Mouse (Mus musculus) embryonic facial prominence, embryonic 13.5 days (tissue): ENCODE measurements around the gene Pfkm. TPM values are rescaled to one million over a fixed set of nuclear protein-coding genes. Genes with fewer than 3 reads are reported as not detected.

Experiments used
- ATAC-seq: fragments of 200-750 bp; cut with Nextera tagmentation; 2 replicates; pipeline ENCODE4 v1.8.0; 2017; ENCODE audit warnings: low read depth; ENCODE audit not compliant: insufficient number of reproducible peaks, insufficient read depth, low FRiP score, low TSS enrichment
- H3K27ac ChIP-seq: fragments of 300-500 bp; sonication (generic); 2 replicates; pipeline ENCODE4 v1.5.1; 2015; ENCODE audit warnings: moderate library complexity, mild to moderate bottlenecking, inconsistent platforms
- H3K27me3 ChIP-seq: fragments of 300-500 bp; sonication (generic); 2 replicates; pipeline ENCODE4 v1.6.1; 2015; ENCODE audit warnings: mild to moderate bottlenecking, inconsistent platforms
- H3K36me3 ChIP-seq: fragments of 300-500 bp; sonication (generic); 2 replicates; pipeline ENCODE4 v1.6.1; 2015; ENCODE audit warnings: mild to moderate bottlenecking, inconsistent platforms
- H3K4me1 ChIP-seq: fragments of 300-500 bp; sonication (generic); 2 replicates; pipeline ENCODE4 v1.6.1; 2015; ENCODE audit warnings: inconsistent platforms
- H3K4me2 ChIP-seq: fragments of 300-500 bp; sonication (generic); 2 replicates; pipeline ENCODE4 v1.6.1; 2015; ENCODE audit warnings: moderate library complexity, mild to moderate bottlenecking, inconsistent platforms
- H3K4me3 ChIP-seq: fragments of 300-500 bp; sonication (generic); 2 replicates; pipeline ENCODE4 v1.5.1; 2015; ENCODE audit warnings: mild to moderate bottlenecking, inconsistent platforms
- H3K9ac ChIP-seq: fragments of 300-500 bp; sonication (generic); 2 replicates; pipeline ENCODE4 v1.6.1; 2015; ENCODE audit warnings: mild to moderate bottlenecking, inconsistent platforms
- H3K9me3 ChIP-seq: fragments of 300-500 bp; sonication (generic); 2 replicates; pipeline ENCODE4 v1.6.1; 2016; ENCODE audit warnings: inconsistent platforms
- whole genome bisulfite sequencing: fragments of 180-500 bp; shearing (Covaris S2); methylation state at CpG from one replicate; pipeline ENCODE4 v1.1.7; 2015; ENCODE audit warnings: mixed read lengths; 5-methylcytosine and 5-hydroxymethylcytosine counted together
- polyA plus RNA-seq: library from polyadenylated mRNA; unstranded; fragments of >200 nt; fragmentation: Nextera tagmentation; extraction: Ambion mirVana; gene quantifications from 2 replicates; pipeline ENCODE4 v1.2.1, GENCODE M21; 2015

Gene Pfkm
- polyA plus RNA-seq, 1 experiment from 2014 or later, result 47.0 TPM

- no peaks in the 10 kb centered on the region for H3K9me3 ChIP-seq
- H3K4me3 ChIP-seq, result no peak overlapping the region
- peaks cover 16% of the 10 kb centered on the region for H3K27me3 ChIP-seq
- no peaks in the 10 kb centered on the region for H3K4me1 ChIP-seq
- ATAC-seq, result no peak
- H3K4me2 ChIP-seq, result no peak overlapping the region
- 70% methylated on average over 19 of the region's 19 CpGs for WGBS
- no peak overlapping the region for H3K9ac ChIP-seq
- H3K27ac ChIP-seq, result no peak overlapping the region
- H3K36me3 ChIP-seq, result no peaks in the 10 kb centered on the region
These were observed 68.8 kb downstream of the Pfkm start for GRCm38 (mm10) chr15:98161026-98161805.

DNA sequence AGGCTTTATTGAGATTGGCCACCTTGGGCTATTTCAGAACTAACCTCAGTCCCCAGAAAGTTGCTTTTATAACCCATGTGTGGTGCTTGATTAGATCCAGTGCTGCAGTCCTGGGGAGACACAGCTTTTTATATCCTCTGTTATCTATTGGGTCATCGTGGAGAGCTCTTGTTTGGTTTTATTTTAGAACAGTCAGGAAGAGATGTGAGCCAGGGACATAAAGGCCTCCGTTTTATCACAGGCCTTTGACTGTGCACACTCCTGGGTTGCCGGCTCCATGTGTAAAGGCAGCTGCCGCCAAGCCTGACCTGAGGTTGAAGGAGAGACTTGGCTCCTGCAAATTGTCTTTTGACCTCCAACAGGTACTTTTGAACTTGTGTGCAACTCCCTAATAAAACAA is 70.2 kb downstream of the Pfkm start:
- H3K9me3 ChIP-seq, result no peaks in the 10 kb centered on the region
- no peaks in the 10 kb centered on the region for H3K36me3 ChIP-seq
- no peak overlapping the region for H3K4me3 ChIP-seq
- H3K27me3 ChIP-seq, result peaks cover 29% of the 10 kb centered on the region
- no peak overlapping the region for H3K4me2 ChIP-seq
- H3K27ac ChIP-seq, result no peak overlapping the region
- 73% methylated on average over 4 of the region's 4 CpGs for WGBS
- ATAC-seq, result no peak
- H3K9ac ChIP-seq, result no peak overlapping the region
- H3K4me1 ChIP-seq, result peaks cover 7% of the 10 kb centered on the region

DNA sequence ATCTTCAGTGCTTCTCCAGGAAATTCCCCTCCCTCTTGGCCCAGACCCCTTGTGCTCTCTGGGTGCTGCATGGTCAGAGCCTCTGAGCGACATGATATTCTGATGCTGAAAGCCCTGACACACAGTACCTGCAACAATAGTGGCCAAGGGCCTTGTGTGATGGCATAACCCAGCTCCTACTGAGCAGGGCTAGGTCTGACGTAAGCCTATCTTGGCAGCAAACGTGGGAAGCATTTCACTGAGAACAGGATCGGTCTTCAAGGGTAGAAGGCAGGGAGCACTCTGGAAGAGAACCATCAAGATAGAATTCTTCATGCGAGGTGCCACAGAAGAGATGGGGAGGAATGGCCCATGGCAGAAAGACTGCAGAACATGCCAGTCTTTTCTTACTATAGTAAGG is 73.1 kb downstream of the Pfkm start, which contains the start of gene Asb8:
TSS of gene Asb8 (minus strand) at position 101 of the 400 bp plus-strand sequence.
- Histone ChIP-seq H3K36me3 (no peaks in the 10 kb centered on the region), H3K4me1 (peaks cover 19% of the 10 kb centered on the region), H3K9ac (no peak within 1 kb of the TSS), H3K9me3 (no peaks in the 10 kb centered on the region), H3K27me3 (peaks cover 59% of the 10 kb centered on the region), H3K27ac (no peak within 1 kb of the TSS), H3K4me2 (no peak within 1 kb of the TSS), H3K4me3 (no peak within 1 kb of the TSS)
- 75% methylated on average over 5 of the region's 5 CpGs for WGBS
- no peak for ATAC-seq

DNA sequence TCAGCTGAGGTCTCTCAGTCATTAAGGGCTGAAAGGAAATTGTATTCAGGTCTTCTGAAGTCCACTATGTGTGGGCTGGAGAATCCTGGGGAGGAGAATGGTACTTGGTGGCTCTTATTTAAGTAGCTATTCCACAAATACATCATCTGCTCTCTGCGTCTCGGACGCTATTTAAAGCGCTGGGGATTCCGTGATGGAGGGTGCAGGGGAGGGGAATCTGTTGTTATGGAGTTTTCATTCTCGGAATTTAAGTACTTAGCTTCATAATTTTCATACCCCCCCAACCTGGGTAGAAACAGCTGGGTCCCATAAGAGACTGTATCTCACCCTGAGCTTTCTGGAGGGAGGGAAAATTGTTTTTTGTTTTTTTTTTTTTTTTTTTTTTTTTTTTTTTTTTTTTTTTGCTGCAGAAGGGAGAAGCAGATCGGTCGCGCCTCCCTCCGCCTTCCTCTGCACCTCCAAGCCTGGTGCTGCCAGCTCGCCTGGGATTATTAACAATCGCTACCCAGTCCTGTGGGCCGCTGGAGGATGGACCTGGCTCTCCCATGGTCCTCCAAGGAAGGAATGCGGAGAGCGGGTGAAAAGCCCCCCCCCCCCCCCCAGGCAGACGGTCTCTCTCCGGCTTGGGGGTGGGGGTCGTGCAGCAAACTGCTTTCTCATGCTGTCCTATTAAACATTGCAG is 74.7 kb downstream of the Pfkm start, which contains the start of gene Ccdc184:
TSS of gene Ccdc184 (plus strand) at position 196 of the 682 bp plus-strand sequence.
- no peak within 1 kb of the TSS for H3K27ac ChIP-seq
- H3K4me2 ChIP-seq, result peak within 1 kb of the TSS; percentile 80
- H3K4me1 ChIP-seq, result peaks cover 19% of the 10 kb centered on the region
- no peaks in the 10 kb centered on the region for H3K36me3 ChIP-seq
- no peak for ATAC-seq
- 2% methylated on average over 15 of the region's 18 CpGs for WGBS
- peaks cover 75% of the 10 kb centered on the region for H3K27me3 ChIP-seq
- peak within 1 kb of the TSS; percentile 45 for H3K4me3 ChIP-seq
- no peaks in the 10 kb centered on the region for H3K9me3 ChIP-seq
- H3K9ac ChIP-seq, result peak within 1 kb of the TSS; percentile 41

DNA sequence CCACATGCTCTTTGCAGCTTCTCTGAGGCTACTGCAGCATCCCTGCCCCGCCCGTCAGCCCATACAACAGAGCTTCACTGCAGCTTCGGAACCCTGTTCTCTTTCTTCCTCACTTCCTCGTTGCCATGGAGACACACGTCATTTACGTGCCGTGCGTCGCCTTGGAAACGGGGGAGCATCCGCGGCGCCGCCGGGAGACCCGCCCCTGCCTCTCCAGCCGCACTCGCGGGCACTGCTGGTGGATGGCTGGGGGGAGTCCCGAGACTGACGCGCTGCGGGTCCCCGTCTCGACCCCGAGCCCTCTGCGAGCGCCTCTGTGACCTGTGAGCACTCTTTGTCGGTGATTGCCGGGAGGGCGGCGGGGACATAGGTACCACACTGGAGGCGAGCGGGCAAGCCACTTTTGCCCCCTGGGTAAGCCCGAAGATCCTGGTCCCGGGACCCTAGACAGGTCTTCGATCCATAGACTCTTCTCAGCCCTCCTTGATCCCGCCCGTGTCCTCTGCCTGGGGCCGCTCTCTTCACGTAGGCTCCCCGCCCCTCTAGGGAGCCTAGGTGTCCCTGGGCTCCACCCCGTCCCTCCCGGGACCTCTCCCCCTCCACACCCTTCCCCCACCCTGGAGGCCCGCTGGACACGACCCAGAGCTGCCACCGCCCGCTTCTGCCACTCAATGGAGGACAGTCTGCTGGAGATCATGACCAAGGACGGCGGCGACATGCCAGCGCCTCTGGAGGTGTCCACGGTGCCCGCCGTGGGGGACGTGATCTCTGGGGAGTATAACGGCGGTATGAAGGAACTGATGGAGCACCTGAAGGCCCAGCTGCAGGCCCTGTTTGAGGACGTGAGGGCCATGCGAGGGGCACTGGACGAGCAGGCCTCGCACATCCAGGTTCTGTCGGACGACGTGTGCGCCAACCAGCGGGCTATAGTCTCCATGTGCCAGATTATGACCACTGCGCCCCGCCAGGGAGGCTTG is 75.5 kb downstream of the Pfkm start:
- H3K9me3 ChIP-seq, result no peaks in the 10 kb centered on the region
- peaks cover 19% of the 10 kb centered on the region for H3K4me1 ChIP-seq
- peak; percentile 62; the same call in 1 of the 2 replicates for ATAC-seq
- WGBS, result under 1% methylated on average over 69 of the region's 69 CpGs
- H3K4me2 ChIP-seq, result peak overlapping the region; percentile 80
- H3K4me3 ChIP-seq, result peak overlapping the region; percentile 45
- peak overlapping the region; percentile 41 for H3K9ac ChIP-seq
- peaks cover 83% of the 10 kb centered on the region for H3K27me3 ChIP-seq
- no peak overlapping the region for H3K27ac ChIP-seq
- H3K36me3 ChIP-seq, result no peaks in the 10 kb centered on the region

DNA sequence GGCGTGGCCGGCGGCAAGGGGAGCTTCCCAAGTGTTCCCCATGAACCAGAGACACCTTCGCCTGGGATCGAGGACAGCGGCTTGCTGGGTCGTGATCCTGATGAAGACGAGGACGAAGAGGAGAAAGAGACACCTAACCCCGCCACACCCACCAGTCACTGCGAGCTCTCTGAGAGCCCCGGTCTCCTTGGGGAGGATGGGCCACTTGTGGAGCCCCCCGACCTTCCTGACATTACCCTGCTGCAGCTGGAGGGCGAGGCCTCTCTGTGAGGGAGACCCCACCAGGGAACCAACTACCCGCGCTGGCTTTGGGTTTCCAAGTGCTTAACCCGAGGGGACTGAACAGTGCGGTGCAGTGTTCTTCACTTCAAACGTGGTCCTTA is 76.2 kb downstream of the Pfkm start:
- peaks cover 19% of the 10 kb centered on the region for H3K4me1 ChIP-seq
- no peaks in the 10 kb centered on the region for H3K36me3 ChIP-seq
- H3K4me2 ChIP-seq, result peak overlapping the region; percentile 80
- H3K9ac ChIP-seq, result 0 out of 2 replicates have a peak overlapping the region, but pooled peaks have one; percentile 3
- no peaks in the 10 kb centered on the region for H3K9me3 ChIP-seq
- H3K4me3 ChIP-seq, result peak overlapping the region; percentile 45
- WGBS, result 5% methylated on average over 19 of the region's 19 CpGs
- no peak for ATAC-seq
- no peak overlapping the region for H3K27ac ChIP-seq
- peaks cover 90% of the 10 kb centered on the region for H3K27me3 ChIP-seq

DNA sequence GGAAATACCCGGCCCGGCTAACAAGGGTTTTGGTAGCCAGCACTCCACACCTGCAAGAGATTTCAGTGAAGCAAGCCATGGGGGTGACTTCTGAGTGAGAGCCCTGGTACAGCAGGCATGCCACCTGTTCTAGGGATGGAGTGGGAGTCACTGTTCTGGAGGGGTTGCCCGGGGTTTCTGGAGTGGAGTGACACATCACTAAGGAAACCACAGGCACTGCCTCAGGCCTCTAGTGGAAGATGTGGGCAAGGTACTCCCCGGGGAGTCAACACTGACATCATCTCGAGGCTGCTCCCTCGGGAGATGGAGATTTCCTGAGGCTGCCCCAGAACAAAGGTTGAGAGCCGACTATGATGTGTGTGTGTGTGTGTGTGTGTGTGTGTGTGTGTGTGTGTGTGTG is 78.0 kb downstream of the Pfkm start:
- WGBS, result 35% methylated on average over 7 of the region's 7 CpGs
- no peaks in the 10 kb centered on the region for H3K36me3 ChIP-seq
- H3K9me3 ChIP-seq, result no peaks in the 10 kb centered on the region
- ATAC-seq, result no peak
- no peak overlapping the region for H3K9ac ChIP-seq
- H3K27ac ChIP-seq, result no peak overlapping the region
- no peak overlapping the region for H3K4me3 ChIP-seq
- H3K27me3 ChIP-seq, result peaks cover 94% of the 10 kb centered on the region
- H3K4me2 ChIP-seq, result no peak overlapping the region
- H3K4me1 ChIP-seq, result peaks cover 19% of the 10 kb centered on the region

DNA sequence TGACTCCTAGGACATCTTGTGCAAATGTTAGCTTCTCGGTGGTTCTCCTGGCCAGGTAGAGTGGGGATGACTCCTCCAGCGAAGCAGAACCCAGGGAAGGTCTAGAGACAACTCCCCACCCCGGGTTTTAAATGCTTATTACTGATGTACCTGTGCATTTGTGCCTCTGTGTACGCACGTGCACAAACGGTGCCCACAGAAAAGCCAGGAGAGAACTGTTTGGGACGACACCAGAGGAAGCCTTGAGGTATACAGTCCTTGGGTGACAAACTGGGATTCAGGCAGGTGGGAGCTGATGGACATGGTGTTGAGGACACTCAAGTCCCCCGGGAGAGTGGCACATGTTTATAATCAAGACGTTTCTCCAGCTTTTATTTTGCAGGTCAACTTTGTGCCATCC is 78.5 kb downstream of the Pfkm start:
- Histone ChIP-seq H3K36me3 (no peaks in the 10 kb centered on the region), H3K27me3 (peaks cover 92% of the 10 kb centered on the region), H3K27ac (no peak overlapping the region), H3K4me2 (no peak overlapping the region), H3K9me3 (no peaks in the 10 kb centered on the region), H3K9ac (no peak overlapping the region), H3K4me1 (peaks cover 19% of the 10 kb centered on the region), H3K4me3 (no peak overlapping the region)
- WGBS, result 65% methylated on average over 9 of the region's 9 CpGs
- no peak for ATAC-seq

GRCm38 (mm10) chr15:98172113-98172512 is 79.7 kb downstream of the Pfkm start:
- 70% methylated on average over 5 of the region's 5 CpGs for WGBS

GRCm38 (mm10) chr15:98173821-98174220 is 81.4 kb downstream of the Pfkm start:
- Histone ChIP-seq H3K9me3 (no peaks in the 10 kb centered on the region), H3K9ac (no peak overlapping the region), H3K4me2 (no peak overlapping the region), H3K27ac (no peak overlapping the region), H3K4me1 (no peaks in the 10 kb centered on the region), H3K4me3 (no peak overlapping the region), H3K27me3 (peaks cover 76% of the 10 kb centered on the region), H3K36me3 (no peaks in the 10 kb centered on the region)
- no peak for ATAC-seq
- WGBS, result 37% methylated on average over 8 of the region's 8 CpGs

More at GRCm38 (mm10) chr15:98172113-98172512, 79.7 kb downstream of the Pfkm start:
- Histone ChIP-seq H3K4me1 (peaks cover 15% of the 10 kb centered on the region), H3K36me3 (no peaks in the 10 kb centered on the region), H3K4me2 (no peak overlapping the region), H3K9ac (no peak overlapping the region), H3K4me3 (no peak overlapping the region), H3K27me3 (peaks cover 89% of the 10 kb centered on the region), H3K27ac (no peak overlapping the region), H3K9me3 (no peaks in the 10 kb centered on the region)
- ATAC-seq, result no peak

DNA sequence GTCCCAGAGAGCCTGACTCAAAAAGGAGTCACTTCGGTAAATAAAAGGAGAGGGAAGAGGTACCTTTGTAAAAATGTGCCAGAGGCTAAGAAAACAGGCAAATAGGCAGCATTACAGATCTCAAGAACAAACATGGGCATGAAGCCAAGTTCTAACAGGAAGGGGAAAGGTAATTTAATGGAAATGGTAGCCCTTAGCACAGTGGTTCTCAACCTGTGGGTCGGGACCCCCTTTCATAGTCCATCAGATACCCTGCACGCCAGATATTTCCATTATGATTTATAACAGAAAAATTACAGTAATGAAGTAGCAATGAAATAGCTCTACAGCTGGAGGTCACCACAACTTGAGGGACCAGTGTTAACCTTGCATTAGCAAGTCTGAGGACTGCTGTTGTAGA is 84.9 kb downstream of the Pfkm start:
- H3K36me3 ChIP-seq, result no peaks in the 10 kb centered on the region
- H3K4me2 ChIP-seq, result no peak overlapping the region
- H3K4me1 ChIP-seq, result peaks cover 7% of the 10 kb centered on the region; the same call in 1 of the 2 replicates
- H3K4me3 ChIP-seq, result no peak overlapping the region
- WGBS, result 67% methylated on average over 3 of the region's 3 CpGs
- peaks cover 46% of the 10 kb centered on the region for H3K27me3 ChIP-seq
- ATAC-seq, result no peak
- no peaks in the 10 kb centered on the region for H3K9me3 ChIP-seq
- no peak overlapping the region for H3K27ac ChIP-seq
- no peak overlapping the region for H3K9ac ChIP-seq
